Mouse (Mus musculus) stomach, embryonic 14.5 days (tissue): ENCODE measurements at regions not wholly inside any gene's neighbourhood (a gene's known extent, or its start where the extent isn't known, plus 50 kb on each side); places are given as distances from the start of the nearest gene placed in this dataset.
A peak's percentile ranks its signal among the peaks of the same experiment; 100 is the strongest.

Experiments used
- ATAC-seq: fragments of 200-750 bp; cut with Nextera tagmentation; 2 replicates; pipeline ENCODE4 v1.8.0; 2017; ENCODE audit warnings: low read depth, moderate TSS enrichment; ENCODE audit not compliant: insufficient number of reproducible peaks, insufficient read depth, low FRiP score
- H3K27ac ChIP-seq: fragments of 300-500 bp; sonication (generic); 2 replicates; pipeline ENCODE4 v1.5.1; 2014; ENCODE audit warnings: mild to moderate bottlenecking, low read length, moderate library complexity, mixed read lengths
- H3K27me3 ChIP-seq: fragments of 300-500 bp; sonication (generic); 2 replicates; pipeline ENCODE4 v1.6.1; 2014; ENCODE audit warnings: low read length, control low read depth, mixed read lengths; ENCODE audit not compliant: control insufficient read depth, insufficient read depth
- H3K36me3 ChIP-seq: fragments of 300-500 bp; sonication (generic); 2 replicates; pipeline ENCODE4 v1.6.1; 2014; ENCODE audit warnings: mild to moderate bottlenecking, control low read depth, low read length, moderate library complexity, mixed read lengths; ENCODE audit not compliant: control insufficient read depth, insufficient read depth
- H3K4me1 ChIP-seq: fragments of 300-500 bp; sonication (generic); 2 replicates; pipeline ENCODE4 v1.6.1; 2014; ENCODE audit warnings: low read length, control low read depth, mixed read lengths; ENCODE audit not compliant: control insufficient read depth, insufficient read depth
- H3K4me2 ChIP-seq: fragments of 300-500 bp; sonication (generic); replicated peaks from 2 replicates; pipeline ENCODE4 v1.6.1; 2014; ENCODE audit warnings: low read depth, low read length, control low read depth
- H3K4me3 ChIP-seq: fragments of 300-500 bp; sonication (generic); 2 replicates; pipeline ENCODE4 v1.5.1; 2014; ENCODE audit warnings: low read depth, low read length, control low read depth
- H3K9ac ChIP-seq: fragments of 300-500 bp; sonication (generic); replicated peaks from 2 replicates; pipeline ENCODE4 v1.6.1; 2014; ENCODE audit warnings: low read depth, mild to moderate bottlenecking, control low read depth, low read length, moderate library complexity, mixed read lengths
- H3K9me3 ChIP-seq: fragments of 300-500 bp; sonication (generic); 2 replicates; pipeline ENCODE4 v1.6.1; 2016; ENCODE audit warnings: low read depth, low read length, control low read depth; ENCODE audit not compliant: control insufficient read depth
- WGBS: fragments of 180-500 bp; shearing (Covaris S2); extraction: QIAGEN DNeasy Blood & Tissue Kit; methylation state at CpG from one replicate; pipeline ENCODE4 v1.1.7; 2014; 5-methylcytosine and 5-hydroxymethylcytosine counted together

DNA sequence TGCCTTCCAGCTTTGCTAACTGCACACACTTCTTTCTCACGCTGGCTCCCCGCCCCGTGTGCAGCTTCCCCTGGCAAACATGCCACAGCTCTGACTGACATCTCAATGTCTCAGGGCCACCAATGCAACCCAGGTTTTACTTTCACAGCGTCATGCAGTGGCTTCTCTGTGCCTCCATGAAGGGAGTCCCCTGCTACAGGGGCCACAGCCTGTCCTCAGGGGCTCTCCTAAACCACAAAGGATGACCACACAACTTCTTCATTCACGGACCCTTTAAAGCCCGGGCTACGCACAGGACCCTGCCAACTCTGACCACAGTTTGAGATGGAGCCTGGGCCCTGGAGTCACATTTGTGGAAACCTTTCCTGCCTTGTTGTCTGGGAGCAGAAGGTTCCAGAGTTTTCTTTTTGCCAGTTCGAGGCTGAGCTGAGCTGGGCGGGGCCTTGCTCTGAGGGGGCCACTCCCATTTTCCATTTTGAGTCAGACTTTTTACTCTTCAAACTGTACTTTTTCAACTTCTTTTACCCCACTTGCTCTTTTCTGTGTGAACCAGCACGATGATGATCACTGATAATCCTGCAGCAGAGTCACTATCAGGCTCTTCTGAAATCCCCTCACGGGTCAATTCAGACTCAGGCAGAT lies 73.7 kb upstream of the 1700021F07Rik start:
- Histone ChIP-seq H3K27ac (peak overlapping the region; percentile 57; the same call in 1 of the 2 replicates), H3K27me3 (no peaks in the 10 kb centered on the region), H3K4me2 (no peak overlapping the region), H3K36me3 (no peaks in the 10 kb centered on the region), H3K9me3 (no peaks in the 10 kb centered on the region), H3K4me3 (no peak overlapping the region), H3K9ac (no peak overlapping the region), H3K4me1 (0 out of 2 replicates have a peak, but pooled peaks cover 3% of the 10 kb centered on the region)
- 75% methylated on average over 11 of the region's 11 CpGs for WGBS
- ATAC-seq = no peak

DNA sequence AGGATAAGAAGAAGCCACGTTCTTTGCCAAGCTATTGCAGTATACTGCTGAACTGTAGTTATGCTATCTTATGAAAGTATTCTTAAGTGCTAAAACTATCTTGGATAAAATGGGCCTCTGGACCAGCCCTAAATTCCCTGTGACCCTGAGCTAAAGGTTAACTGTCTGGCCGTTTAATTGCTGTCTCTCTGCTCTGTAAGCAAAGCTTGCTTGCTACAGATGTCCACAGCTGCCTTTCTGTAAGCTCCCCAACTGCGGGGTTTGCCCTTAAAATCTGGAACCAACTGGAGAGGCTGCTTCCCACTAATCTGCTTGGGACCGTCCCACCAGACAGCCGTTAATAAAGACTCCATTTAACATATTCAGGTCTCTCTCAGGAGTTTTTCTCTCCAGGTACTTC lies 73.2 kb upstream of the 1700021F07Rik start:
- 38% methylated on average over 5 of the region's 5 CpGs for WGBS
- 0 out of 2 replicates have a peak, but pooled peaks cover 3% of the 10 kb centered on the region for H3K4me1 ChIP-seq
- H3K4me2 ChIP-seq = no peak overlapping the region
- peak; percentile 62; the same call in 1 of the 2 replicates for ATAC-seq
- H3K9ac ChIP-seq = no peak overlapping the region
- no peaks in the 10 kb centered on the region for H3K9me3 ChIP-seq
- H3K27me3 ChIP-seq = no peaks in the 10 kb centered on the region
- no peaks in the 10 kb centered on the region for H3K36me3 ChIP-seq
- no peak overlapping the region for H3K4me3 ChIP-seq
- peak overlapping the region; percentile 57; the same call in 1 of the 2 replicates for H3K27ac ChIP-seq

DNA sequence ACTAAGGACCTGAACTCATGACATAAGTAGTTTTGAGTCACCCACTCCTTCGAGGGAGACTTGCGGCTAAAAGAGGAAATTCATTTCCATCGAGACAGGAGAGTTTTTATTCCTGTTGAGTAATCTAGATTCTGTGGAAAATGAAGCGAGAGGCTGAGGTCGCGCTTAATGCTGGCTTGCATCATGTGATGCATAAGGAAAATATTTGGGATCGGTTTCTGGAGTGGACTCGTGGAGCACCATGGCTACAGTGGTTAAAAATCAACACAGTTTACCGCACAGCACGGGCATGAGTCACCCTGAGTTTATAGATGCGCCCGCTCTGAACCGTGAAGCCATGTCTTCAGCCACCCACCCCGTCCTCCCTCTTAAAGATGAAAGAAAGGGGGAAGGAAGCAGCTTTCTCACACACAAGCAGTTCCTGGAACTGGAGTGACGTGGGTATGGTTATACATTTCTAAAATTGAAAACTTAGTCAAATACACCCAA lies 70.3 kb upstream of the 1700021F07Rik start:
- H3K4me3 ChIP-seq = no peak overlapping the region
- H3K4me1 ChIP-seq = 0 out of 2 replicates have a peak, but pooled peaks cover 3% of the 10 kb centered on the region
- no peak overlapping the region for H3K27ac ChIP-seq
- no peak overlapping the region for H3K4me2 ChIP-seq
- no peaks in the 10 kb centered on the region for H3K9me3 ChIP-seq
- H3K9ac ChIP-seq = no peak overlapping the region
- no peak for ATAC-seq
- H3K27me3 ChIP-seq = no peaks in the 10 kb centered on the region
- WGBS = 64% methylated on average over 15 of the region's 15 CpGs
- H3K36me3 ChIP-seq = no peaks in the 10 kb centered on the region

DNA sequence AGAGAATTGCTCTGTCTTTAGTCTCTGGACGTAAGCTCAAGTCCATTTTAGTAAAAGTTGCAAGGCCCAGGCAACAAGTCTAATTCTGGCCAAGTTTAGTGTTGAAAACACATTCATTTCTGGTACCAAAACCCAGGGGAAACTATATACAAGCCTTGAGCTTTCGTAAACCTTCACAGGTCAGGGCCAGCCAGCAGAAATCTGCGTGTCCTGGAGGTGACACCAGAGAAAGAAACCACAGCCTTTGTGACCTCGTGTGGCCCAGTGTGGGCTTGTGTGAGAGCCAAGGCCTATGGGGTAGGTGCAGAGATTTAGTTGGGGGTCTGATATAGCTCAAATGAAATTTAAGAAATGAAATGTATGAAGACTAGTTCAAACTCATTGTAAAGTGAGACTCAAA lies 69.6 kb upstream of the 1700021F07Rik start:
- 80% methylated on average over 4 of the region's 4 CpGs for WGBS

DNA sequence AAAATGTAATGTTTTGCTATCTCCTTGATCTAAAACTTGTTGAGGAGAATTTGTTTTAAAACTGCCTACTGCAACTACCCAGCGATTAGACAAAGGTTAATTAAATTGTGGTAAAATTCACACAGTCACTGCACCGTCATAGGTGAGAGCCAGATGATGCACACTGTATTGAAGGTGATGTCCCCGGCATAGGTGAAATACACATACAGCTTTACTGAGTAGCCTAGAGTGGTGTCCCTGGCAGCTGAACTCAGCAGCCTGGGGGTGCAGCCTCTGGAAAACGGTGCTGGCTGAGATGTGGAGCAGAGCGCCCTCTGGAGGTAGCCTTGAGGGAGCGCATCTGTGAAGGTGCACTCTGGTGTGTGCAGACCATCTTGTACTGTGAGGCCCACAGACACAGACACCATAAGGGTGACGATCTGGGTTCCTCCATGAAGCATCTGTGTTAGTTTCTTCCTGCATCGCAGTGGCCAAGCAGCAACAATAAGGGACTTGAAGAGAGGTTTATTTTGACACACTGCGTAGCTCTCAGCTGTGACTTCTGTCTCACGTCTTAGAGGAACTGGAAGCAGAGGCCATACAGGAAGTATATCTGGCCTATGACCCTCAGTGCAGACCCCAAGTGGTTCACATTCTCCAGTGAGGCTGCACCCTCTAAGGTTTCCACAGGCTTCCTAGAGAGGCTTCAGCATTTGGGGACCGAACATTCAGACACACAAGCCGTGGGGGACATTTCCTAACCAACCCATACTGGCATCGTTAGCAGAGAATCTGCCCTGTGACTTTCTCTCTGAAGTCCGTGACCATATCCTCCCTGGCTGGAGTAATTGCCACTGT lies 68.6 kb upstream of the 1700021F07Rik start:
- Histone ChIP-seq H3K9ac (no peak overlapping the region), H3K9me3 (no peaks in the 10 kb centered on the region), H3K27me3 (no peaks in the 10 kb centered on the region), H3K4me3 (no peak overlapping the region), H3K27ac (no peak overlapping the region), H3K4me1 (0 out of 2 replicates have a peak, but pooled peaks cover 3% of the 10 kb centered on the region), H3K36me3 (no peaks in the 10 kb centered on the region), H3K4me2 (no peak overlapping the region)
- no peak for ATAC-seq
- WGBS = 68% methylated on average over 14 of the region's 14 CpGs

More for the DNA sequence above, 69.6 kb upstream of the 1700021F07Rik start:
- 0 out of 2 replicates have a peak, but pooled peaks cover 3% of the 10 kb centered on the region for H3K4me1 ChIP-seq
- no peak overlapping the region for H3K4me2 ChIP-seq
- ATAC-seq = no peak
- no peaks in the 10 kb centered on the region for H3K27me3 ChIP-seq
- no peak overlapping the region for H3K27ac ChIP-seq
- H3K9ac ChIP-seq = no peak overlapping the region
- no peaks in the 10 kb centered on the region for H3K9me3 ChIP-seq
- H3K4me3 ChIP-seq = no peak overlapping the region
- H3K36me3 ChIP-seq = no peaks in the 10 kb centered on the region

DNA sequence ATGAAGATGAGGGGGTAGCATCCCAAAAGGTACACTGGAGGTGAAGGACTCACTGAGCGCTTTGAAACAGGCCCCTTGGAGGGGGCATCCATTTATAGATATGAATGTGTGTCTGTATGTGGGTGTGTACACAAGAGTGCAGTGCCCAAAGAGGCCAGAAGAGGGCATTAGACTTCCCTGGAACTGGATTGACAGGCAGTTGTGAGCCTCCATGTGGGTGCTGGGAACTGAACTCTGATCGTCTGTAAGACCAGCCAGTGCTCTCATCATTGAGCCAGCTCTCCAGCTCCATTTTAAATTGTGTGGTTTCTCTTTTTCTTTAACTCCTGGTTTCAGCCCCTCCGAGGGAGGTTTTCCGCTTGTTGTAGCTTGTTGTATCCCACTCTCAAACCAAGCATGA lies 67.6 kb upstream of the 1700021F07Rik start:
- WGBS = 97% methylated on average over 4 of the region's 4 CpGs
- Histone ChIP-seq H3K4me2 (no peak overlapping the region), H3K4me1 (0 out of 2 replicates have a peak, but pooled peaks cover 3% of the 10 kb centered on the region), H3K27ac (no peak overlapping the region), H3K9me3 (no peaks in the 10 kb centered on the region), H3K4me3 (no peak overlapping the region), H3K27me3 (no peaks in the 10 kb centered on the region), H3K9ac (no peak overlapping the region), H3K36me3 (no peaks in the 10 kb centered on the region)
- ATAC-seq = no peak

DNA sequence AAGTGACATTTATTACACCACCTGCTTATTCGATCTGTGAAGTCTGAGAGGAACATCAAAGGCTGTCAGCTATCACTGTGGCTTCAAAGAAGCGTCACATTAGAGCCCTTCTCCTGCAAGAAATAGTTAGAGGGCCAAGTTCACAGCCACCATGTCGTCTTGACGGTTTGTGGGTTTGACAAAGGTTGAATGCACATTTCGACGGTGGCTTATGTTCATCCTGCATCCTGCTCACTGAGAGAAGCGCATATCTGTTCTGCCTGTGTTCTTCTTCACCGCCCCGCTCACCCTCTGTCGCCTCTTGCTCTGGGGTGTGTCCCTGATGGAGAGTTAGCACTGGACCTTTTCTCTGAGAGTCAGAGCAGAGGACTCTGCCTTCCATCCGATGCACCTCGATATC lies 67.2 kb upstream of the 1700021F07Rik start:
- WGBS = 90% methylated on average over 12 of the region's 12 CpGs
- Histone ChIP-seq H3K27me3 (no peaks in the 10 kb centered on the region), H3K9me3 (no peaks in the 10 kb centered on the region), H3K4me1 (0 out of 2 replicates have a peak, but pooled peaks cover 3% of the 10 kb centered on the region), H3K4me3 (no peak overlapping the region), H3K9ac (no peak overlapping the region), H3K27ac (no peak overlapping the region), H3K4me2 (no peak overlapping the region), H3K36me3 (no peaks in the 10 kb centered on the region)
- ATAC-seq = no peak

DNA sequence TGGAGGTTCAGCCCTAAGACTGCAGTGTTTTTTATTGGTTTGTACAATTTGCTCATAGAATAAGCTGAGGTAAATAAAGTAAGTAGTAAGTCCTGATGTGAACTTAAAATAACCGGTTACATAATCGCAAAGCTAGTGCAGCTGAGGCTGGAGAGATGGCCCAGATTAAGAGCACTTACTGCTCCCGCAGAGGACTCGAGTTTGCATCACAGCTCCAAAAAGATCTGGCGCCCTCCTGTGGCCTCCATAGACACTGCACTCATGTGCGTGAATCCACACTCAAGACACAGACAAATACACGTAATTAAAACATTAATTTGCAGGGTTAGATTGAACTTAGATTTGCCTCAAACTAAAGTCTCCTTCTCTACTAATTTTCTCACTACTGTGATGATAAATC lies 66.3 kb upstream of the 1700021F07Rik start:
- Histone ChIP-seq H3K27me3 (no peaks in the 10 kb centered on the region), H3K36me3 (no peaks in the 10 kb centered on the region), H3K4me2 (no peak overlapping the region), H3K9ac (no peak overlapping the region), H3K4me1 (0 out of 2 replicates have a peak, but pooled peaks cover 3% of the 10 kb centered on the region), H3K4me3 (no peak overlapping the region), H3K9me3 (no peaks in the 10 kb centered on the region), H3K27ac (no peak overlapping the region)
- WGBS = 83% methylated on average over 7 of the region's 7 CpGs
- no peak for ATAC-seq
